Mouse (Mus musculus) left cerebral cortex, postnatal 25 days (tissue): ENCODE data around the gene Qser1. TPM values are rescaled to one million over a fixed set of nuclear protein-coding genes. Genes with fewer than 3 reads are reported as not detected.

Experiments used
- total RNA-seq, 2 experiments: library from RNA; stranded (reverse); gene quantifications; 2 replicates each; pipeline ENCODE4 v1.2.3; 2021

Gene Qser1
- total RNA-seq, 2 experiments from 2014 or later, result 9.0 to 9.5 TPM

Other genes with a start within 250 kb of the Qser1 start
- 10 to 100 TPM; 41.6 to 43.7 TPM for gene Cstf3, start 226.2 kb downstream of the Qser1 start, total RNA-seq
- gene Tcp11l1, start 104.6 kb downstream of the Qser1 start, total RNA-seq, result 10 to 100 TPM; 40.0 to 42.2 TPM
- gene Pin1rt1, start 100.4 kb downstream of the Qser1 start, total RNA-seq, result not detected
- 1 to 10 TPM; 1.4 to 1.7 TPM for gene Depdc7, start 73.9 kb downstream of the Qser1 start, total RNA-seq
- gene Prrg4, start 33.1 kb upstream of the Qser1 start, total RNA-seq, result under 1 TPM; 0.25 to 0.48 TPM
- gene Ccdc73, start 51.0 kb upstream of the Qser1 start, total RNA-seq, result not detected
- 10 to 100 TPM; 84.7 to 88.2 TPM for gene Eif3m, start 200.3 kb upstream of the Qser1 start, total RNA-seq